ENCODE assay signal across 23 mouse cellular contexts in genomic region chr13:38251226-38251625, GRCm38 (mm10). TPM values are rescaled to one million over a fixed set of nuclear protein-coding genes. Genes with fewer than 3 reads are reported as not detected.
DNase-seq lines count a peak whose midpoint lies in the region; ATAC-seq and TF ChIP-seq lines count a peak whose summit lies in the region.
"Had no signal": no experiment of that assay in that cellular context is flagged by ENCODE, and none has a peak within 500 bp of the region (broad histone marks: within the 10 kb centered on the region; RNA-seq: fewer than 3 reads in every experiment).

No protein-coding gene starts in this region.

- no peaks in the 10 kb centered on the region for H3K27me3 ChIP-seq in heart, embryonic 11.5 days (ENCODE audit: control insufficient read depth, insufficient read depth, low read length)
- H3K27me3 ChIP-seq in heart, embryonic 14.5 days (ENCODE audit: control insufficient read depth, insufficient read depth, low read length): no peaks in the 10 kb centered on the region
- H3K27me3 ChIP-seq: CH12.LX; embryonic facial prominence, embryonic 13.5 days; forebrain, embryonic 12.5 days had no signal

- H3K27ac ChIP-seq in heart, embryonic 11.5 days (ENCODE audit: low read depth, low read length): no peak overlapping the region
- no peak overlapping the region for H3K27ac ChIP-seq in heart, embryonic 14.5 days (replicated peaks in 1 of 2; ENCODE audit: control insufficient read depth in 1 of 2, insufficient read depth in 1 of 2, low read depth in 2 of 2, low read length in 2 of 2)
- H3K27ac ChIP-seq in left cerebral cortex, adult 2 months: no peak overlapping the region
- H3K27ac ChIP-seq: embryonic facial prominence, embryonic 13.5 days; forebrain, embryonic 12.5 days; gastrocnemius, adult 2 months; hindbrain, postnatal 0 days had no signal

- H3K9ac ChIP-seq in heart, embryonic 11.5 days (ENCODE audit: low read depth, low read length): no peak overlapping the region
- H3K9ac ChIP-seq in heart, embryonic 14.5 days (ENCODE audit: low read length): no peak overlapping the region
- H3K9ac ChIP-seq: embryonic facial prominence, embryonic 13.5 days; forebrain, embryonic 12.5 days had no signal

- no peak for TF ChIP-seq CTCF in left cerebral cortex, adult 2 months (IDR thresholded peaks at IDR 0.05)

- no peak for ATAC-seq in heart, embryonic 11.5 days (replicated peaks; ENCODE audit: insufficient number of reproducible peaks, low FRiP score, low TSS enrichment)
- no peak for ATAC-seq in heart, embryonic 14.5 days (ENCODE audit: insufficient number of reproducible peaks, insufficient read depth, low FRiP score, low read depth)
- ATAC-seq: hindbrain, postnatal 0 days; intestine, postnatal 0 days had no signal

- intact Hi-C loops in heart, postnatal 36 days (cut with DNase I): no loop called here
- intact Hi-C loops in left cerebral cortex, adult 2 months (cut with DNase I): no loop called here

- H3K4me2 ChIP-seq in heart, embryonic 11.5 days: peak overlapping the region; percentile 29; the same call in 1 of the 2 replicates
- peak overlapping the region; percentile 35 for H3K4me2 ChIP-seq in heart, embryonic 14.5 days (ENCODE audit: low read length)
- H3K4me2 ChIP-seq: embryonic facial prominence, embryonic 13.5 days; forebrain, embryonic 12.5 days had no signal

- WGBS in heart, embryonic 11.5 days (ENCODE audit: insufficient replicate concordance): 47% methylated on average over 3 of the region's 3 CpGs
- 29% methylated on average over 3 of the region's 3 CpGs for WGBS in heart, embryonic 14.5 days

- no peak for DNase-seq in heart, postnatal 36 days
- peak; percentile 10 for DNase-seq in Muller cell, postnatal 12 days (ENCODE audit: inconsistent ontology term)
- peak; percentile 12 for DNase-seq in skeletal muscle tissue, adult 2 months (ENCODE audit: low read depth, low spot score)
- DNase-seq in left cerebral cortex, adult 2 months (ENCODE audit: extremely low spot score in 1 of 2, low spot score in 2 of 2): no peak
- DNase-seq in embryo, embryonic 10 days (ENCODE audit: low spot score): no peak
- DNase-seq: adrenal gland, postnatal 14 days; B cell, adult 2 months; cerebellum, adult 2 months; cerebellum, postnatal 25 days; embryo, embryonic 11 days; gastrocnemius, adult 2 months; kidney, postnatal 10 days; lung, postnatal 4 days; midbrain, embryonic 14.5 days had no signal

- H3K4me1 ChIP-seq in heart, embryonic 11.5 days (ENCODE audit: control insufficient read depth, insufficient read depth, low read length): peaks cover 9% of the 10 kb centered on the region; the same call in 1 of the 2 replicates
- H3K4me1 ChIP-seq in heart, embryonic 14.5 days (ENCODE audit: control insufficient read depth in 2 of 2, insufficient read depth in 2 of 2, low read length in 2 of 2): peaks cover 16 to 22% of the 10 kb centered on the region in 2 experiments
- H3K4me1 ChIP-seq: embryonic facial prominence, embryonic 13.5 days; forebrain, embryonic 12.5 days had no signal

- no peaks in the 10 kb centered on the region for H3K9me3 ChIP-seq in heart, embryonic 11.5 days (replicated peaks; ENCODE audit: control insufficient read depth, low read length)
- no peaks in the 10 kb centered on the region for H3K9me3 ChIP-seq in heart, embryonic 14.5 days (ENCODE audit: control insufficient read depth, low read length)
- H3K9me3 ChIP-seq: embryonic facial prominence, embryonic 13.5 days; forebrain, embryonic 12.5 days; G1E had no signal

- no peaks in the 10 kb centered on the region for H3K36me3 ChIP-seq in heart, embryonic 11.5 days (ENCODE audit: control insufficient read depth, insufficient read depth, low read length)
- no peaks in the 10 kb centered on the region for H3K36me3 ChIP-seq in heart, embryonic 14.5 days (ENCODE audit: control insufficient read depth, insufficient read depth, low read length)
- H3K36me3 ChIP-seq: embryonic facial prominence, embryonic 13.5 days; forebrain, embryonic 12.5 days; G1E had no signal

- H3K4me3 ChIP-seq in heart, embryonic 11.5 days (ENCODE audit: low read depth, low read length): no peak overlapping the region
- H3K4me3 ChIP-seq in heart, embryonic 14.5 days (ENCODE audit: control insufficient read depth in 1 of 2, insufficient read depth in 1 of 2, low read depth in 1 of 2, low read length in 2 of 2): no peak overlapping the region
- no peak overlapping the region for H3K4me3 ChIP-seq in left cerebral cortex, adult 2 months
- H3K4me3 ChIP-seq: embryonic facial prominence, embryonic 13.5 days; erythroblast, embryonic 14.5 days; forebrain, embryonic 12.5 days; gastrocnemius, adult 2 months had no signal

RNA-seq across cellular contexts. Expression of gene Snrnp48, which starts 46.5 kb away (rescaled TPM):
- polyA plus RNA-seq in heart, embryonic 11.5 days (2014; fragmentation: Nextera tagmentation; extraction: Ambion mirVana): 27.3 and 27.7 TPM in 2 replicates
- 10 to 100 TPM in 1 of 2 experiments, 1 to 10 TPM in 1; 9.8 to 11.4 TPM for total RNA-seq in heart, postnatal 36 days (2021)
- 24.8 and 27.6 TPM in 2 replicates for polyA plus RNA-seq in heart, embryonic 14.5 days (2014; fragmentation: Nextera tagmentation; extraction: Ambion mirVana)
- 10 to 100 TPM; 21.7 to 28.4 TPM for total RNA-seq in left cerebral cortex, adult 2 months (2021)

Comparison
In these comparisons a context has a peak if more than half of its experiments do, and no peak if none do; other contexts are left out.
1. DNase-seq: peak in Muller cell, postnatal 12 days (single experiment) and skeletal muscle tissue, adult 2 months (single experiment); none in heart, postnatal 36 days (0 of 2), left cerebral cortex, adult 2 months (0 of 2) and embryo, embryonic 10 days (single experiment).